Mouse (Mus musculus): ENCODE measurements around the gene Dnaaf5. TPM values are rescaled to one million over a fixed set of nuclear protein-coding genes. Genes with fewer than 3 reads are reported as not detected.
A peak's percentile ranks its signal among the peaks of the same experiment; 100 is the strongest.

Dnaaf5 gene
- polyA plus RNA-seq, 1 experiment = 14.9 TPM

DNA sequence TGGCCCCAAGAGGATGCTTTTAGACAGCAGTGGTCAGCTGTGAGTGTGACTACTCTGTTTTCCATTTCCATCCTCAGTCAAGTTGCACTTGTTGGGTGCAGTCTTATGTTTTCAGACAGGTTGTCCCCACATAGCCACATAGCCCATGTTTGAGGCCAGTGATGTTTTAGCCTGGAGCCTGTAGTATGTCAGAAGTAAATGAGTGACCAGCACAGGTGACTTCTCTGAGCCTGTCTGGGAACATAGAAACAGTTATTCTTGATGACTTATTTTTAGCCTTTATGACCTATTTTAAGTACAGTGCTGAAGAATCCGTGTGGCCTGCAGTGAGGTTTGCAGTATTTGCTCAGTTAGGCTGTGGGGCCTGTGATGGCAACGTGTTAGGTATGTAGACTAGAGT, 66.1 kb downstream of the Dnaaf5 start:
- no peak for TF ChIP-seq CTCF (IDR thresholded peaks at IDR 0.05; ENCODE audit: borderline replicate concordance, extremely low read depth, insufficient read depth, insufficient read length)
- DNase-seq (ENCODE audit: low read depth) = no peak

GRCm38 (mm10) chr5:139216774-139217173, 66.8 kb downstream of the Dnaaf5 start:
- DNase-seq (ENCODE audit: low read depth) = peak; percentile 6
- no peak for TF ChIP-seq POLR2A (IDR thresholded peaks at IDR 0.05; ENCODE audit: borderline replicate concordance, extremely low read depth, insufficient read depth, insufficient read length, poor library complexity, severe bottlenecking)
- no peak for TF ChIP-seq CTCF (IDR thresholded peaks at IDR 0.05; ENCODE audit: borderline replicate concordance, extremely low read depth, insufficient read depth, insufficient read length)

- no peak for TF ChIP-seq CTCF (IDR thresholded peaks at IDR 0.05; ENCODE audit: borderline replicate concordance, extremely low read depth, insufficient read depth, insufficient read length)
- TF ChIP-seq POLR2A (IDR thresholded peaks at IDR 0.05; ENCODE audit: borderline replicate concordance, extremely low read depth, insufficient read depth, insufficient read length, poor library complexity, severe bottlenecking) = no peak
Measured at GRCm38 (mm10) chr5:139220006-139220515, 70.0 kb downstream of the Dnaaf5 start.

DNA sequence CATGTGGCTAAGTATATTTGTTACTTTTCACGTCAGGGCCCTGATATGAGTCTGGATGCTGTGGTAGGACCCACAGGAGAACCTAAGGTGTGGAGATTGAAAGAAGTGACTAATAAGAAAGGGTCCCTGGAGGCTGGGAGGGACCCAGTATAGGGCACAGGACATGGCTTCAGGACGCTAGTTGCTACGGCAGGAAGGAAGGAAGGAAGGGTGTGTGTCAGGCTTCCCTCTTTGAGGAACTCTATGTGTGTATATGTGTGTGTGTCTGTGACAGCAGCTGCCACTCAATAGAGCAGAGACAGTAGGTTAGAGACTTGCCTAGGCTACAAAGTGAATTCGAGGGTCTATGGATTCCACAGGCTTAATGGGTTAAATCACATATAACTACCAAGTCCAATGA, 70.6 kb downstream of the Dnaaf5 start:
- no peak for DNase-seq (ENCODE audit: low read depth)
- TF ChIP-seq POLR2A (IDR thresholded peaks at IDR 0.05; ENCODE audit: borderline replicate concordance, extremely low read depth, insufficient read depth, insufficient read length, poor library complexity, severe bottlenecking) = no peak
- no peak for TF ChIP-seq CTCF (IDR thresholded peaks at IDR 0.05; ENCODE audit: borderline replicate concordance, extremely low read depth, insufficient read depth, insufficient read length)

More at GRCm38 (mm10) chr5:139220006-139220515, 70.0 kb downstream of the Dnaaf5 start:
- no peak for DNase-seq (ENCODE audit: low read depth)

DNA sequence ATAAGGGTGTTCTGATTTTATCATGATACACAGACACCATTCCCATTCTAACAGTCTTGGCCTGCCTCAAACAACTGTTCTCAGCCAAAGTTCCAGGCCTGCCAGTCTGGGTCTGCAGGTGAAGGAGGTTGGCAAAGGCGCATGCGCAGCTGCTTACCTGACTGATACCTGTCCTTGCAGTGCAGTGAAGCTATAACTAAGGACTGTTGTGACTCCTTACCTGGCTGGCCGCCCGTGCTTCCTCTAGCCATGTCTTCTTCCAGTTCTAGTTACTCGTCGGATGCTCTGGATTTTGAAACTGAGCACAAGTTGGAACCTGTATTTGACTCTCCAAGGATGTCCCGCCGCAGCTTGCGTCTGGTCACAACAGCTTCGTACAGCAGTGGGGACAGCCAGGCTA, 73.3 kb downstream of the Dnaaf5 start:
- TF ChIP-seq POLR2A (IDR thresholded peaks at IDR 0.05; ENCODE audit: borderline replicate concordance, extremely low read depth, insufficient read depth, insufficient read length, poor library complexity, severe bottlenecking) = no peak
- TF ChIP-seq CTCF (IDR thresholded peaks at IDR 0.05; ENCODE audit: borderline replicate concordance, extremely low read depth, insufficient read depth, insufficient read length) = no peak
- no peak for DNase-seq (ENCODE audit: low read depth)

DNA sequence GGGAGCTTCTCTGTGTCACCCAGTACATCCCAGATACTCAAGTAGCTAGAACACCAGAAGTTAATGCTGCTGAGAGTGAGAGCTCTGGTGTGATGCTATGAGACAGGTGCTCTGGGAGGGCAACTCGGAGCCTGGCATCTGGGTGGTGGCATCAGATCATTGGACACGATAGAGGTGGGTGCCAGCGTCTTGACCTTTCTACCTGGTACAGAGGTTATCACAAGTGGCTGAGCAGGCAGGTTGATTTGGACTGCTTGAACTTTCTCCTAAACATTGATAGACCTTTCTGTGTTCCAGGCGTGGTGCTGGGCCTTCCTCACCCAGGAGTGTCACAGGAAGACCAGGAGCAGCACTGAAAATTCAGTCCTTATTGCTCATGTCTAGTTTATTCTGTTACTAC, 77.2 kb downstream of the Dnaaf5 start:
- TF ChIP-seq POLR2A (IDR thresholded peaks at IDR 0.05; ENCODE audit: borderline replicate concordance, extremely low read depth, insufficient read depth, insufficient read length, poor library complexity, severe bottlenecking) (no peak), CTCF (IDR thresholded peaks at IDR 0.05; ENCODE audit: borderline replicate concordance, extremely low read depth, insufficient read depth, insufficient read length) (no peak)
- DNase-seq (ENCODE audit: low read depth) = no peak

DNA sequence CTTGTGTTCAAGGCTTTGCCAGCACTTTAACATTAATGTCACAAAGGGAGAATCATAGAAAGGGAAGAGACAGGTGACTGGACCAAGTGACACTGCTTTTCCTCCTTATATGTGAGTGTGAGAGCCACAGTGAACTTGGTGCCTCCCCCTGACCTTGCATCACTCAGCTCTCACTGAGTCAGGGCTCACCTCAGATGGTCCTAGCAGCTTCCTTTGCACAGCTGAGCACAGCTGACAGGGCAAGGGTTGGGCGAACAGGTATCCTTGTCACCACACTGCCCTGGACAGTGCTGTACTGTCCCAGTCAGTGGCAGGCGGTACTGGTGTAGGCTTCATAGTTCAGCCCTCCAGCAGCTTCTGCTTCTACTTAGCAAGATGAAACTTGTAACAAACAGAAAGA, 77.6 kb downstream of the Dnaaf5 start:
- DNase-seq (ENCODE audit: low read depth) = no peak
- TF ChIP-seq CTCF (IDR thresholded peaks at IDR 0.05; ENCODE audit: borderline replicate concordance, extremely low read depth, insufficient read depth, insufficient read length) (no peak), POLR2A (IDR thresholded peaks at IDR 0.05; ENCODE audit: borderline replicate concordance, extremely low read depth, insufficient read depth, insufficient read length, poor library complexity, severe bottlenecking) (no peak)

- TF ChIP-seq CTCF (IDR thresholded peaks at IDR 0.05; ENCODE audit: borderline replicate concordance, extremely low read depth, insufficient read depth, insufficient read length) (no peak), POLR2A (IDR thresholded peaks at IDR 0.05; ENCODE audit: borderline replicate concordance, extremely low read depth, insufficient read depth, insufficient read length, poor library complexity, severe bottlenecking) (no peak)
- no peak for DNase-seq (ENCODE audit: low read depth)
Measured at GRCm38 (mm10) chr5:139228318-139228717, 78.3 kb downstream of the Dnaaf5 start.

DNA sequence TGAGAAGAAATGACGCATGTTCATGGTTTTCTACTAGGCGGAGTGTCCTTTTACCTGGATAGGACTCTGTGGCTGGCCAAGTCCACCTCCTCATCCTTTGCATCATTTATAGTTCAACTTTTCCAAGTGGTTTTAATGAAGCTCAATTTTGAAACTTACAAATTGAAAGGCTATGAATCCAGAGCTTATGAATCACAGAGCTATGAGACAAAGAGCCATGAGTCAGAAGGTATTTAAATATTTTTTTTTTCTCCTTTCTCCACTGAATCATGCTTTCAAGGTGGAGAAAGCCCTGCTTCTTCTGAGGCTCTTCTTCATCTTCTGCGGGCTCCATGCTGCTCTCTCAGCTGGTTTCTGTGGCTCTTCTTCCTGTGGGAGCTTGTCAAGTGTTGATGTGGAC, 79.7 kb downstream of the Dnaaf5 start:
- no peak for DNase-seq (ENCODE audit: low read depth)
- TF ChIP-seq CTCF (IDR thresholded peaks at IDR 0.05; ENCODE audit: borderline replicate concordance, extremely low read depth, insufficient read depth, insufficient read length) = no peak
- TF ChIP-seq POLR2A (IDR thresholded peaks at IDR 0.05; ENCODE audit: borderline replicate concordance, extremely low read depth, insufficient read depth, insufficient read length, poor library complexity, severe bottlenecking) = no peak

DNA sequence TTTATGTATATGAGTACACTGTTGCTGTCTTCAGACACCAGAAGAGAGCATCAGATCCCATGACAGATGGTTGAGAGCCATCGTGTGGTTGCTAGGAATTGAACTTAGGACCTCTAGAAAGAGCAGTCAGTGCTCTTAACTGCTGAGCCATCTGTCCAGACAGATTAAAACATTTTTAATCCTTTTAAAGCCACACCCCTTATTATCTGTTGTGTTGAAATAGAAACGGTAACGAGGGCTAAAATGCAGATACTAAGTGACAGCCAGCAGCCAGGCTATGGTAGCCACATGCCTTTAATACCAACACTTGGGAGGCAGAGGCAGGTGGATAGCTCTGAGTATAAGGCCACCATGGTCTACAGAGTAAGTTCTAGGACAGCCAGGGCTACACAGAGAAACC, 82.1 kb downstream of the Dnaaf5 start:
- TF ChIP-seq CTCF (IDR thresholded peaks at IDR 0.05; ENCODE audit: borderline replicate concordance, extremely low read depth, insufficient read depth, insufficient read length) = no peak

DNA sequence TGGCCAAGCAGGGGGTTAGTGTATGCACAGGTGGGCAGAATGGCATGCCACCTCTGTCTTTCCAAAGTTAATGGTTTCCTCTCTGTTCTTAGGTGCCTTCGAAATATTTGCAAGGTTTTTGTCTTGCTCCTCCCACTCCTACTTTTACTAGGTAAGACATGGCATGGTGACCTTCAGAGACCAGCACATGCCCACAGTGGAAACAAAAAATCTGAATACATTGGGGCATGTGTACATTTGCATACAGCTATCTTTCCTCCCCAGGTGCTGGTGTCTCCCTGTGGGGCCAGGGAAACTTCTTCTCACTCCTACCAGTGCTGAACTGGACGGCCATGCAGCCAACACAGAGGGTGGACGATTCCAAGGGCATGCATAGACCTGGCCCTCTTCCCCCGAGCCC, 84.4 kb downstream of the Dnaaf5 start:
- DNase-seq (ENCODE audit: low read depth) = no peak
- no peak for TF ChIP-seq POLR2A (IDR thresholded peaks at IDR 0.05; ENCODE audit: borderline replicate concordance, extremely low read depth, insufficient read depth, insufficient read length, poor library complexity, severe bottlenecking)
- no peak for TF ChIP-seq CTCF (IDR thresholded peaks at IDR 0.05; ENCODE audit: borderline replicate concordance, extremely low read depth, insufficient read depth, insufficient read length)

More for the DNA sequence above, 82.1 kb downstream of the Dnaaf5 start:
- DNase-seq (ENCODE audit: low read depth) = no peak

Other genes with a start within 250 kb of the Dnaaf5 start
- gene Pdgfa, start 152.9 kb upstream of the Dnaaf5 start, polyA plus RNA-seq (2012; rRNA removed) = 6.5 and 9.7 TPM in 2 replicates
- 148 and 202 TPM in 2 replicates for gene Prkar1b, start 222 bp upstream of the Dnaaf5 start, polyA plus RNA-seq (2012; rRNA removed)
- gene Sun1, start 50.4 kb downstream of the Dnaaf5 start, polyA plus RNA-seq (2012; rRNA removed) = 72.7 and 75.2 TPM in 2 replicates
- gene Get4, start 102.1 kb downstream of the Dnaaf5 start, polyA plus RNA-seq (2012; rRNA removed) = 93.2 and 122 TPM in 2 replicates
- 40.8 and 66.4 TPM in 2 replicates for gene Adap1, start 175.4 kb downstream of the Dnaaf5 start, polyA plus RNA-seq (2012; rRNA removed)
- 123 and 149 TPM in 2 replicates for gene Cox19, start 201.2 kb downstream of the Dnaaf5 start, polyA plus RNA-seq (2012; rRNA removed)
- 1.7 and 2.4 TPM in 2 replicates for gene Cyp2w1, start 202.4 kb downstream of the Dnaaf5 start, polyA plus RNA-seq (2012; rRNA removed)
- gene Gpr146, start 227.5 kb downstream of the Dnaaf5 start, polyA plus RNA-seq (2012; rRNA removed) = 1.5 and 2.0 TPM in 2 replicates